Mouse (Mus musculus): Measurements from ENCODE around the gene Cd274.

DNA sequence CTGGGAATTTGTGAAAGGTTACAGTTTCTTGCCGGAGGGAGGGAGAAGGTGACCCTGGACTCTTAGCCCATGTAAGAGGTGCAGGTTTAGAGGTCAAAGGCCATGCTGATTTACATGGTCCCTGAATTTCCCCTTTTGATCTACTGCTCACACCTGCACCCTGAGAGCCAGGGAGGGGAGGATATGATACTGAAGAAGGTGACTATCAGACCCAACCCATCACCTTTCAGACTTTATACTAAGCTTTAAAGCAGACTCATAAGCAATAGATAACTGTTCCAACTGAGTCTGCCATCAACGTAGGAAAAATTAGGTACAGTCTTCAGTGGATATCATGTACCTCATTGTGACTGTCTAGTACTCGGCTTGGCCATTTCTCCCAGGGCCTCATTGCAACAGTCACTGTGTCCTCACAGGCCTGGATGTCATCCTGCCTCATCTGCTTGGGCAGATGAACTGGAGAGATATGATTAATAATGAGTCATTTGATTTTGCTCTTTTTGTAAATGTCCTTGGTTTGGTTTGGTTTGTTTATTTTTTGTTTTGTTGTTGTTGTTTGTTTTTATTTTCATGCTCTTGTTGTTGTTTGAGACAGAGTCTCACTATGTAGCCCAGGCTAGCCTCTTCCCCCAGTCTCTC is 1.5 kb downstream of the Cd274 start:
- no peak for TF ChIP-seq POLR2A (IDR thresholded peaks at IDR 0.05; ENCODE audit: insufficient read depth, low read length)
- no peak for TF ChIP-seq CTCF (IDR thresholded peaks at IDR 0.05; ENCODE audit: low read depth, low read length)
- no peak for TF ChIP-seq EP300 (IDR thresholded peaks at IDR 0.05; ENCODE audit: insufficient read depth, low read depth, low read length)

All from ES-Bruce4 (cell line).